Mouse (Mus musculus): ENCODE results near the gene Vasp. TPM values are rescaled to one million over a fixed set of nuclear protein-coding genes. Genes with fewer than 3 reads are reported as not detected.
A peak's percentile ranks its signal among the peaks of the same experiment; 100 is the strongest.

Gene Vasp
- total and polyA plus RNA-seq, 3 experiments = 130 to 185 TPM; not detected in 1

DNA sequence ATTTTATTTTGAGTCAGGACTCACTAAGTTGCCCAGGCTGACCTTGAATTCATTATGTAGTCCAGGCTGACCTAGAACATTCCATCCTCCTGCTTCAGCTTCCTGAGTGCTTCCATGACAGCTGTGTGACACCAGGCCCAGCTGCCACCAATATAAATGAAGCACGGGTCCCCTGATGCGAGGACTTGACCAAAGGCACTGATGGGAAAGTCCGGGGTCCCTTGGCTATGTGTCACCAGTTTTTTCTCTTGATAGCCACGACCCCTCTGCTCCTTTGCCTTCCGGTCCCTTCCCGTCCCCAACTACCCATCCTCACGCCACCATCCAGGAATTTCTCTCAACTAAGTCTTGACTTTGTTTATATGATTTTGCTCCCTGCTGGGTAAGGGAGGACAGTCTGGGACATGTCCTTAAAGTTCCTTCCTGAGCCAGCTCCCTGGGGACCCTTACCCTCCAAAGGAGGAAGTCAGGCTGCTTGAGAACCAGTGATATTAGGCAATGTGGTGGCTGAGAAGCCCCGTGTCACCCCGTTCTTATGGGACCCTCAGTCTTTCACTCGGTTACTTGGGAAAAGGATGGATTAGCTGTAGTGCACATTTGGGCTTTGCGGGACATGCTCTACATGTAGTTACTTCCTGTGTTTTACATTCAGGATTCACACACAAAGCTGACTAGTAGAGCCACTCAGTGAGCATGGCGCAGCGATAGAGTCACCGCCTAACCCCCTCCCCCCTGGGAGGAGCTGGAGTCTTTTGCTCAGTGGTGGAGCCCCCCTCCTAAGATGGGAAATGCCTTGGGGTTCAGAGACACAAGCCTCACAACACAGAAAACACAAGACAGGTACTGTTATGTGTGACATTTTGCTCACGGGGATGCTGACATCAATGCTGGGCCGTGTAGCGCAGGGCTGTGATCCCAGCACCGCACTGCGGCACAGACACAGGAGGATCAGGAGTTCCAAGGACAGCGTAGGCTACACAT, 44.5 kb downstream of the Vasp start:
- peaks cover 0 to 7% of the 10 kb centered on the region in 2 experiments; a peak in 3 of 4 replicates for H3K4me1 ChIP-seq (ENCODE audit: control insufficient read depth in 1 of 2, insufficient read depth in 2 of 2, low read length in 2 of 2)
- TF ChIP-seq KAT2A (conservative IDR thresholded peaks at IDR 0.05; ENCODE audit: low read depth, low read length) = no peak
- TF ChIP-seq GATA1 (IDR thresholded peaks at IDR 0.05; ENCODE audit: low read depth, low read length) = no peak
- TF ChIP-seq CHD1 (IDR thresholded peaks at IDR 0.05; ENCODE audit: low read depth, low read length) = 0 out of 2 replicates have a peak, but pooled peaks have one; percentile 17
- TF ChIP-seq BHLHE40 (IDR thresholded peaks at IDR 0.05; ENCODE audit: borderline replicate concordance, low read depth, low read length) = no peak
- TF ChIP-seq EP300 (IDR thresholded peaks at IDR 0.05; ENCODE audit: low read depth in 1 of 2, low read length in 2 of 2) = peak in 1 of 2 experiments; percentile 49; a peak in 1 of 4 replicates
- TF ChIP-seq CTCF (IDR thresholded peaks at IDR 0.05 in 2 of 3, conservative IDR thresholded peaks at IDR 0.05 in 1 of 3; ENCODE audit: control insufficient read depth in 1 of 3, insufficient read depth in 1 of 3, low read depth in 2 of 3, low read length in 3 of 3, poor library complexity in 1 of 3, severe bottlenecking in 1 of 3) = no peak
- no peak for TF ChIP-seq HCFC1 (IDR thresholded peaks at IDR 0.05; ENCODE audit: low read depth, low read length)
- TF ChIP-seq ZC3H11A (IDR thresholded peaks at IDR 0.05; ENCODE audit: low read depth, low read length) = no peak
- no peak for TF ChIP-seq E2F4 (IDR thresholded peaks at IDR 0.05; ENCODE audit: borderline replicate concordance, low read depth, low read length)
- TF ChIP-seq ELF1 (IDR thresholded peaks at IDR 0.05; ENCODE audit: low read depth, low read length) = peak; percentile 47; the same call in 1 of the 2 replicates
- no peak for TF ChIP-seq SMC3 (IDR thresholded peaks at IDR 0.05; ENCODE audit: low read depth, low read length)
- no peak for TF ChIP-seq SIN3A (IDR thresholded peaks at IDR 0.05; ENCODE audit: low read length)
- no peak for TF ChIP-seq UBTF (IDR thresholded peaks at IDR 0.05; ENCODE audit: borderline replicate concordance, insufficient read depth, low read depth, low read length)
- TF ChIP-seq ZNF384 (IDR thresholded peaks at IDR 0.05; ENCODE audit: low read depth, low read length) = 0 out of 2 replicates have a peak, but pooled peaks have one; percentile 14
- no peak for TF ChIP-seq RAD21 (IDR thresholded peaks at IDR 0.05; ENCODE audit: low read depth, low read length)
- no peak for TF ChIP-seq ZMIZ1 (IDR thresholded peaks at IDR 0.05; ENCODE audit: low read depth, low read length)
- no peak for TF ChIP-seq TAL1 (IDR thresholded peaks at IDR 0.05; ENCODE audit: low read length)
- no peak for TF ChIP-seq POLR2A (IDR thresholded peaks at IDR 0.05; ENCODE audit: control insufficient read depth in 1 of 2, insufficient read depth in 1 of 2, low read depth in 1 of 2, low read length in 2 of 2, poor library complexity in 1 of 2)
- no peak for TF ChIP-seq NELFE (IDR thresholded peaks at IDR 0.05; ENCODE audit: low read depth, low read length)
- no peak for TF ChIP-seq TBP (IDR thresholded peaks at IDR 0.05; ENCODE audit: low read depth, low read length)
- TF ChIP-seq ZKSCAN1 (IDR thresholded peaks at IDR 0.05; ENCODE audit: low read depth, low read length) = no peak
- no peak for TF ChIP-seq CHD2 (IDR thresholded peaks at IDR 0.05; ENCODE audit: low read length)
- TF ChIP-seq MEF2A (IDR thresholded peaks at IDR 0.05; ENCODE audit: extremely low read depth, insufficient replicate concordance, low read depth, low read length, poor library complexity, severe bottlenecking) = no peak
- no peak for TF ChIP-seq NRF1 (IDR thresholded peaks at IDR 0.05; ENCODE audit: insufficient read depth, low read depth, low read length, poor library complexity, severe bottlenecking)
- TF ChIP-seq USF2 (IDR thresholded peaks at IDR 0.05; ENCODE audit: borderline replicate concordance in 1 of 2, insufficient read depth in 1 of 2, low read depth in 1 of 2, low read length in 2 of 2) = no peak
- TF ChIP-seq MXI1 (IDR thresholded peaks at IDR 0.05; ENCODE audit: low read depth, low read length) = peak; percentile 37; the same call in 1 of the 2 replicates
- TF ChIP-seq ETS1 (IDR thresholded peaks at IDR 0.05; ENCODE audit: low read depth, low read length) = peak; percentile 31; the same call in 1 of the 2 replicates
- TF ChIP-seq TCF12 (IDR thresholded peaks at IDR 0.05; ENCODE audit: low read depth, low read length) = 0 out of 2 replicates have a peak, but pooled peaks have one; percentile 28
- peak; percentile 19; the same call in 1 of the 2 replicates for TF ChIP-seq MYB (IDR thresholded peaks at IDR 0.05; ENCODE audit: low read depth, low read length)
- TF ChIP-seq POLR2AphosphoS5 (IDR thresholded peaks at IDR 0.05; ENCODE audit: borderline replicate concordance, low read depth, low read length) = no peak
- TF ChIP-seq USF1 (IDR thresholded peaks at IDR 0.05; ENCODE audit: low read depth, low read length) = 0 out of 2 replicates have a peak, but pooled peaks have one; percentile 8
- peak; percentile 67; the same call in 1 of the 2 replicates for TF ChIP-seq MAX (IDR thresholded peaks at IDR 0.05; ENCODE audit: low read length)
- TF ChIP-seq MAZ (IDR thresholded peaks at IDR 0.05; ENCODE audit: low read depth, low read length) = no peak
- TF ChIP-seq RCOR1 (IDR thresholded peaks at IDR 0.05; ENCODE audit: low read depth, low read length) = 0 out of 2 replicates have a peak, but pooled peaks have one; percentile 29

More for the DNA sequence above, 44.5 kb downstream of the Vasp start:
- Histone ChIP-seq H3K4me3 (ENCODE audit: control insufficient read depth in 1 of 2, insufficient read depth in 1 of 2, low read depth in 2 of 2, low read length in 2 of 2) (peak overlapping the region; percentile 81 to 91), H3K27me3 (ENCODE audit: control insufficient read depth in 1 of 2, insufficient read depth in 2 of 2, low read length in 2 of 2) (no peaks in the 10 kb centered on the region), H3K9ac (ENCODE audit: control insufficient read depth, low read depth, low read length, poor library complexity, severe bottlenecking) (peak overlapping the region; percentile 88), H3K36me3 (ENCODE audit: control insufficient read depth in 1 of 2, insufficient read depth in 2 of 2, low read length in 2 of 2) (no peaks in the 10 kb centered on the region), H3K27ac (ENCODE audit: control insufficient read depth, low read depth, low read length) (peak overlapping the region; percentile 94), H3K9me3 (replicated peaks; ENCODE audit: insufficient read depth, low read length) (no peaks in the 10 kb centered on the region), H3K79me2 (ENCODE audit: control insufficient read depth, insufficient read depth, low read length, poor library complexity) (peaks cover 34% of the 10 kb centered on the region)
- peak; percentile 69 for DNase-seq (ENCODE audit: low read depth, low spot score)
